In genomic region chr14:118042963-118043362, GRCm38 (mm10) we compare ENCODE assay signal across 8 mouse cellular contexts. TPM values are rescaled to one million over a fixed set of nuclear protein-coding genes. Genes with fewer than 3 reads are reported as not detected.
DNase-seq lines count a peak whose midpoint lies in the region; ATAC-seq lines count a peak whose summit lies in the region.

No protein-coding gene starts in this region.

- peaks cover 63% of the 10 kb centered on the region for H3K27me3 ChIP-seq in midbrain, embryonic 10.5 days (ENCODE audit: low read depth, poor library complexity, severe bottlenecking)
- H3K27me3 ChIP-seq in midbrain, embryonic 16.5 days (ENCODE audit: control insufficient read depth, insufficient read depth, low read depth, low read length), result no peaks in the 10 kb centered on the region; the same call in 1 of the 2 replicates
- H3K27me3 ChIP-seq in forebrain, embryonic 13.5 days, result peaks cover 2% of the 10 kb centered on the region; the same call in 1 of the 2 replicates

- ATAC-seq in frontal cortex, adult (ENCODE audit: low TSS enrichment), result peak; percentile 23; the same call in 1 of the 2 replicates
- ATAC-seq in midbrain, embryonic 16.5 days, result no peak
- peak; percentile 54; the same call in 1 of the 2 replicates for ATAC-seq in forebrain, embryonic 13.5 days
- ATAC-seq in CD4-positive, CD25-positive, alpha-beta regulatory T cell, adult 4 months, result no peak

- H3K4me3 ChIP-seq in midbrain, embryonic 10.5 days, result 0 out of 2 replicates have a peak overlapping the region, but pooled peaks have one; percentile 11
- no peak overlapping the region for H3K4me3 ChIP-seq in midbrain, embryonic 16.5 days (ENCODE audit: low read depth, low read length)
- no peak overlapping the region for H3K4me3 ChIP-seq in forebrain, embryonic 13.5 days

- H3K4me2 ChIP-seq in midbrain, embryonic 16.5 days (ENCODE audit: low read length), result no peak overlapping the region
- H3K4me2 ChIP-seq in forebrain, embryonic 13.5 days, result peak overlapping the region; percentile 33

- H3K9ac ChIP-seq in midbrain, embryonic 16.5 days (ENCODE audit: low read depth, low read length), result no peak overlapping the region
- no peak overlapping the region for H3K9ac ChIP-seq in forebrain, embryonic 13.5 days

- WGBS in midbrain, embryonic 10.5 days, result 78% methylated on average over 17 of the region's 17 CpGs
- 67% methylated on average over 17 of the region's 17 CpGs for WGBS in midbrain, embryonic 16.5 days
- 65% methylated on average over 17 of the region's 17 CpGs for WGBS in forebrain, embryonic 13.5 days

- H3K27ac ChIP-seq in midbrain, embryonic 10.5 days (replicated peaks), result no peak overlapping the region
- no peak overlapping the region for H3K27ac ChIP-seq in midbrain, embryonic 16.5 days (ENCODE audit: low read length)
- no peak overlapping the region for H3K27ac ChIP-seq in forebrain, embryonic 13.5 days

- H3K36me3 ChIP-seq in midbrain, embryonic 10.5 days, result no peaks in the 10 kb centered on the region
- no peaks in the 10 kb centered on the region for H3K36me3 ChIP-seq in midbrain, embryonic 16.5 days (ENCODE audit: control insufficient read depth, insufficient read depth, low read length)
- H3K36me3 ChIP-seq in forebrain, embryonic 13.5 days (ENCODE audit: poor library complexity, severe bottlenecking), result no peaks in the 10 kb centered on the region

- DNase-seq in frontal cortex, postnatal 10 days (ENCODE audit: low spot score in 2 of 2), result no peak
- DNase-seq in midbrain, embryonic 10.5 days (ENCODE audit: low spot score), result peak; percentile 27
- DNase-seq in kidney, postnatal 14 days, result peak; percentile 53
- DNase-seq in thymus, postnatal 10 days (ENCODE audit: low spot score in 2 of 2), result no peak

- no peaks in the 10 kb centered on the region for H3K9me3 ChIP-seq in midbrain, embryonic 10.5 days (replicated peaks)
- no peaks in the 10 kb centered on the region for H3K9me3 ChIP-seq in midbrain, embryonic 16.5 days (replicated peaks; ENCODE audit: control insufficient read depth, low read length, poor library complexity, severe bottlenecking)
- no peaks in the 10 kb centered on the region for H3K9me3 ChIP-seq in forebrain, embryonic 13.5 days (replicated peaks)

- peaks cover 23% of the 10 kb centered on the region for H3K4me1 ChIP-seq in midbrain, embryonic 10.5 days
- H3K4me1 ChIP-seq in midbrain, embryonic 16.5 days (ENCODE audit: control insufficient read depth, insufficient read depth, low read length), result peaks cover 4% of the 10 kb centered on the region
- H3K4me1 ChIP-seq in forebrain, embryonic 13.5 days, result peaks cover 9% of the 10 kb centered on the region; the same call in 1 of the 2 replicates

RNA-seq across cellular contexts. Expression of gene Dct, which starts 9.1 kb away (rescaled TPM):
- polyA plus RNA-seq in midbrain, embryonic 10.5 days (2016; fragmentation: Nextera tagmentation; extraction: Ambion mirVana), result 3.5 TPM in 2 replicates
- polyA plus RNA-seq in midbrain, embryonic 16.5 days (2015; fragmentation: Nextera tagmentation; extraction: Ambion mirVana), result 0.67 and 0.76 TPM in 2 replicates
- 15.2 and 15.8 TPM in 2 replicates for polyA plus RNA-seq in forebrain, embryonic 13.5 days (2015; fragmentation: Nextera tagmentation; extraction: Ambion mirVana)
- under 1 TPM in 1 of 2 experiments, not detected in 1; 0.36 TPM for polyA plus RNA-seq in CD4-positive, CD25-positive, alpha-beta regulatory T cell, adult 4 months (2017; shearing (Covaris generic))

Comparison
In these comparisons a context has a peak if more than half of its experiments do, and no peak if none do; other contexts are left out.
1. ATAC-seq: peak in frontal cortex, adult (single experiment) and forebrain, embryonic 13.5 days (single experiment); none in midbrain, embryonic 16.5 days (single experiment) and CD4-positive, CD25-positive, alpha-beta regulatory T cell, adult 4 months (single experiment).
2. DNase-seq: peak in midbrain, embryonic 10.5 days (single experiment) and kidney, postnatal 14 days (single experiment); none in frontal cortex, postnatal 10 days (0 of 2) and thymus, postnatal 10 days (0 of 2).